Mouse (Mus musculus) yolk sac, embryonic 10.5 days (tissue): ENCODE data around the gene 2210016F16Rik.
"Not testable (repeated sequence)": the region's sequence is repeated elsewhere in the genome, so short reads cannot be mapped to it uniquely, and the experiment has no call there.

Experiments
- DNase-seq: peaks from one replicate; pipeline ENCODE4 v3.0.0-alpha.2; 2017; ENCODE audit warnings: low spot score

Gene 2210016F16Rik

GRCm38 (mm10) chr13:58384779-58385546 is at the start of gene 2210016F16Rik:
2210016F16Rik (minus strand) TSS chr13:58385225.
- peak; percentile 77 for DNase-seq

DNA sequence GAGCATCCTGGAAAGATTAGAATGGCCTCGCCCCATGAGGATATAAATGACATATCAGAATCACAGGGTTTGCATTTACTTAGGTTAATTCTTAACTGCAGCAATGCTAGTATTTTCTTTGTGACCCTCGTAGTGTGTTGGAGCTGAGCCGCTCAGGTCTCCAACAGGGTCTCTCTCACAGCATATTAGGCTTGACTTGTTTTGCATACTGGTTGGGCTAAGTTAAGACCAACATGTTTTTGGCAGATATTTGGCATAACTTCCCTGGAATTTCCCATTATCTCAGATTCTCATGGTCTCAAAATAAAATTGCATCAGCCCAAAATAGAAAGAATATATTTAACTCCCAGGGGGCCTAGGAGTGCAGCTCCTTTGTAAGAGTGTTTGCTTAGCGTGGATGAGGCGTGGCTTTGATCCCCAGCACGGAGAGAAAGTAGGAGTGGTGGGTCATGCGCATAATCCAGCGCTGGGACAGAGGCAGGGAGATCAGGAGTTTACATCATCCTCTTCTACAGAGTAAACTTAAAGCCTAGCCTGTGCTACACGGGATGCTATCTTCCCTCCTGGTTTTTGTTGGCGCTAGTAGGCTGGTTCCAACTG is 38.1 kb upstream of the 2210016F16Rik start:
- no peak for DNase-seq

GRCm38 (mm10) chr13:58422242-58422641 is 37.2 kb upstream of the 2210016F16Rik start:
- DNase-seq: no peak

DNA sequence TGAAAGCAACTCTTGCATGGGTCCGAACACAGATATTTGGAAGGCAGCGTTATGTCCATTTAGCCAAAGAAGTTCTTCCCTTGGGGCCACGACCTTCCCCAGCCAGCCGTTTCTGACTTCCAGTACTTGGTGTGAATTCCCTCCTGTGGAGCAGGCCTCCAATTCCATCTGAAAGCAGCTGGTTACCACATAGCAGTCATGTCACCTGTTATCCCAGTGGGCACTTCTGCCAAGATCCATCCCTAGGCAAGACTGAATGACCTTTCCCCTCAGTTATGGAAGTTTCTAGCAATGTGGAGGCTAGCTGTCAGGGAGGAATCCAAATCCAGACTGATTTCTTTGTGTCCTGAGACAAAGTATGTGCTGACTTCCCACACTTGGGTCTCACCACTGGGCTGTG is 36.0 kb upstream of the 2210016F16Rik start:
- DNase-seq: no peak

GRCm38 (mm10) chr13:58419266-58419665 is 34.2 kb upstream of the 2210016F16Rik start:
- no peak for DNase-seq

DNA sequence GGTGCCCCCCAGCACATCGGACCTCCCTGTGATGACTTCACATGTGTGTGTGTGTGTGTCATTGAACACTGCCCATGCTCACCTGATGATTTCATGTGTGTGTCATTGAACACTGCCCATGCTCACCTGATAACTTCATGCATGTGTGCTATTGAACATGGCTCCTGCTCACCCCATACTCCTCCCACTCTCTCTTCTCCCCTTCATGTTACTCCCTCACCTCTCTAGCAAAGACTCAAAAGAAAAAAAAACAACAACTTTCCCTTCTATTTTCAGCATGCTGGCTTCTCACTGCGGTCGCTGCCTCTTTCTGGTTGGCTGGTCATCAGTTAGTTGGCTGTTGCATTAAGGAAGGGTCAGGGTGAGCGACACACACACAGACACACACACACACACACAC is 33.6 kb upstream of the 2210016F16Rik start:
- DNase-seq: no peak

GRCm38 (mm10) chr13:58415838-58416237 is 30.8 kb upstream of the 2210016F16Rik start:
- DNase-seq: no peak

DNA sequence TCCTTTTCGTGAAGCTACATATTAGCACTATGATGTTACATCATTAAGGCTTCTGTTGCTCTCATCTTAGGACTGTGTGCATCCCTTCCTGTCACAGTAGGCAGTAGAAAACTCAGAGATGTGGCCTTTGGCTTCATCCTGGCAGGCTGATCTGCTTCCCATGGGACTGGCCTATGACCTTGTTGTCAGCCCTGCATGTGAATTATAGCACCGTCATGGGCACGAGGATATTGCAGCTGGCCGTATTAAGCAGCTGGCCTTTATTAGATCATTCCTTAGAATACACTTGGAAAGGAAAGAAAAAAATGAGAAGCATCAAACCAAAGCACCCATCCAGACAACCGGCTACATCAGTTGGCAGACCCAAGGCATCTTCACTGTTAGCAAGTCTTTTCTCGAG is 30.3 kb upstream of the 2210016F16Rik start:
- DNase-seq: no peak

DNA sequence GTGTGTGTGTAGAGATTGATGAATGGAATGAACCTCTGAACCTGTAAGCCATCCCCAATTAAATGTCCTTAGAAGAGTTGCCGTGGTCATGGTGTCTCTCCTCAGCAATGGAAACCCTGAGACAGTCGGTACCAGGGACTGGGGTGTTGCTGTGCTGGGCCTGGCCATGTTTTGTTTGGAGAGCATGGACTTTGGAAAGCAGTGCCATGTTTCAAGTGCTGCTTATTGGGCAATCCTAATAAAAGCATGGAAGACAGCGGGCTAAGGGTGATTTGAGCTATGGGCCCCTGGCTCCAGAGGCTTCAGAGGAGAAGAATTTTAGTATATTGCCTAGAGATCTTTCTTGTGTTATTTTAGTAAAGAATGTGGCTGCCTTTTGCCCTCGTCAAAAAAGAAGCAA is 26.0 kb upstream of the 2210016F16Rik start:
- no peak for DNase-seq

DNA sequence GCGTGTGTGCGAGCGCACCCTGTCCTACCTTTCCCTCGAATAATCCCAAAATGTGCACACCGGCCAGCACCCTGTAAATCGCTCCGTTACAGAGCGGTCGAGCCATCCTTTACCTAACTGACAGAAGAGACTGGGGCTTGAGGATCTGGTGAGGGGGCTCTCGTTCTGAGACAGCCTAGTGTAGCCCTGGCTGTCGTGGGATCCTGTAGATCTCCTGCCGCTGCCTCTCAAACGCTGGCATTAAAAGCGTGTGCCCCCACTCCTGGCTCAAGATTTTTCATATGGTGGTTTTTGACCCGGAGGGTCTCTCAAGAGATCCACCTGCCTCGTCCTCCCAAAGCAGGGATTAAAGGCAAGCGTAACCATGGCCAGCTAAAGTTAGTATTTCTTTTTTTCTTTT is 18.2 kb upstream of the 2210016F16Rik start, which contains the start of gene Hnrnpk:
TSS of gene Hnrnpk (minus strand) at position 101 of the 400 bp plus-strand sequence.
- DNase-seq: not testable (repeated sequence)

DNA sequence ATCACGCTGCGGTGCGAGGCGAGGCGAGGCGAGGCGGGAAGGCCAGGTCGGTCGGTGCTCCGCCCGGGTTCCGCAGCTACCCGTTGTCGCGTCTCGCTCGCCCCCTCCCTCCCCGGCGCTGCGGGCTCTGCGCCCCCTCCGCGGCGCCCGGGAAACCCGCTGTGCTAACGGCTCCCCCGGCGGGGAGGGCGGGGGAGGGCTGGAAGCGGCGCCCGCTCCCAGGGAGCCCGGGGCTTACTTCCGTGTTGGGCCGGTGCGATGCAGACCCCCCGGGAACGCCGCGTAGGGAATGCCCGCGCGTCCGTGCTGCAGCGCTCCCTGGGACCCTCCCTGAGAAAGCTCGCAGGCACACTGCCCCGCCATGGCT is 17.7 kb upstream of the 2210016F16Rik start:
- DNase-seq: no peak

DNA sequence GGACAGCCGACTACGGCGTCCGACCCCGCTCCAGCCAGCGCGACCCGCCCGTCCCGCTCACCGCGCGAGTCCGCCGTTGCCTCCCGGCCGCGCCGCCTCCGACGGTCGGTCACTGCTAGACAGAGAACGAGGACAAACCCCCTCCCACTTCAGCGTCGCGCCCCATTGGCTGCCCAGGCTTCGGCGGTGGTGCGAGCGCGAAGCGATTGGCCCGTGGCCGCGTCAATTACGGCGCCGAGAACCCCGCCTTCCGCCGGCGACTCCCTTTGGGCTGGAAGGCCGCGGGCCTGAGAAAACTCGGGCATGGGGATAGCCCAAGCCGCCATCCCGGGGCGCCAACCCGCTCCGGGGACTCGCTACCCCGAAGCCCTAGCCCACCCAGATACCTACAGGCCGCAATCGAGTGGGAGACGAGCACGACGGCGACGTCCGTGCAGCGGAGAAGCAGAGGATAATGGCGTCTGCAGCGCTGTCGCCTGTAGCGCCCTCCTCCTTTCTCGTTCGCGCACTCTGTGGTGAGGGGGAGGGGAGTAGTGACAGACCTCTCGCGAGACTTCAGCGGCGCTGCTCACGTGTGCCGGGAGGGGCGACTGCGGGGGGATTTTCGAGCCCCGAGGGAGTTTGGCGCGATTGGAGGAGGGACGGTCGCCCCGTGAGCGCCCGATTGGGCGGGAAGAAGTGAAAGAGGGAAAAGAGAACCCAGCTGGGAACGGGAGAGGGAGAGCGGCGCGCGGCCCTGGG is 17.1 kb upstream of the 2210016F16Rik start, which contains the start of gene Rmi1:
TSS of gene Rmi1 (plus strand) at position 246 of the 741 bp plus-strand sequence.
- DNase-seq: peak; percentile 98

- DNase-seq: peak; percentile 78
Measured at GRCm38 (mm10) chr13:58401135-58402002, 16.3 kb upstream of the 2210016F16Rik start.

- DNase-seq: no peak
Measured at GRCm38 (mm10) chr13:58400576-58400975, 15.6 kb upstream of the 2210016F16Rik start.

- no peak for DNase-seq
Measured at GRCm38 (mm10) chr13:58397651-58398050, 12.6 kb upstream of the 2210016F16Rik start.

DNA sequence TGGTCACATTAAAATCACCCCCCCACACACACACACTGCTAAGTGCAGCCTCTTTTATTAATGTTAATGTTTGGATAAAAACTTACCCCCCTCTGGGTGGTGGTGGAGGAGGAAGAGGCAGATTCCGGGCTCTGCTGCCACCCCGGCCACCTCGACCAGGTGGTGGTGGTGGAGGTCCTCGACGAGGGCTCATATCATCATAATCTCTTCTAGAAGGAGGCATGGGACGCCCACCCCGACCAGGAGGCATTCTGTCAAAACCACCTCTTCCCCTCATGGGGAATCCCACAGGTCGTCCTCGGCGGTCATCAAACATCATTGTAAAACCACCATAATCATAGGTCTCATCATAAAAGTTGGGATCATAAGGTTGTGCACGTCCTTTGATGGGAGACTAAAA is 9.4 kb upstream of the 2210016F16Rik start:
- not testable (repeated sequence) for DNase-seq

DNA sequence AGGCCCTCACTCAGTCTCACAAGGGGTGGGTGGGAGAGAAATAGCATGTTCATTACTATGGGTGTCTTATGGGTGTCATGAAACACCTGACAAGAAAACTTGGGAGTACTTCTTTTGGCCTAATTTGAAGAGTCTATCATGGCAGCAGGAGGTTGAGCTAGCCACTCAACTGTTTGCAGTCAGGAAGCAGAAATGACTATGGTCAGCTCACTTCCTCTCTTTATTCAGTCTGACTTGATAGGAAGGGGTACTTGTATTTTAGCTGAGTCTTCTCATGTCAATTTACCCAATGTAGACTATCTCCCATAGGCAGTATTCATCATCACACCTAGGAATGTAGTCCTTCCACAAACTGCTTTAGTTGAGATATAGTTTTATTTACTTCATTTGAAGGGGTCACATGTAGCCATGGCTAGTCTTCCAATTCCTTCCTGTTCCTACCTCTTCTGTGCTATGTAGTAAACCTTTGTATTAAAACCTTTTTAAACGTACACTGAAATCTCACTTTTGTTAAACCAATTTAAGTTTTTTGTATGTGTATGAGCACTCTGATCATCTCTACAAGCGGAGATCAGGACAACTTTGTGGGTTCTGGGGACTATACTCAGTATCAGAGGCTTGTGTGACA is 4.4 kb upstream of the 2210016F16Rik start:
- no peak for DNase-seq

DNA sequence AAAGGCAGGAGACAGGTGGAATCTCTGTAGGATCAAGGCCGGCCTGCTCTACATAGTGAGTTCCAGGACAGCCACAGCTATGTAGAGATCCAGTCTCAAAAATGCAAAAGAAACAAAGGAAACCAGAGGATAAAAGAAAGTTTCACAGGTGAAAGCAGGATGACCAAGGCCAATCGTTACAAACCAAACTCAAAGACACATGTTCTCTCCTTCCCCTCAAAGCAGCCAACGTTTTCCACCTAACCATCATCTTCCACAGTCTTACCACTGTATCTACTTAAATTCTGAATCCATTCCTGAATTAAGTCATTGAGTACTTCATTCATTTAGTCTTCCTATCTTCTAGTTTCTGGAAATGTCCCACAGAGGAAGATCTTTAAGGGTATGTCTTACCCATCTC is 3.4 kb upstream of the 2210016F16Rik start:
- no peak for DNase-seq

- DNase-seq: peak; percentile 64
Measured at GRCm38 (mm10) chr13:58387948-58388347, 2.9 kb upstream of the 2210016F16Rik start.

DNA sequence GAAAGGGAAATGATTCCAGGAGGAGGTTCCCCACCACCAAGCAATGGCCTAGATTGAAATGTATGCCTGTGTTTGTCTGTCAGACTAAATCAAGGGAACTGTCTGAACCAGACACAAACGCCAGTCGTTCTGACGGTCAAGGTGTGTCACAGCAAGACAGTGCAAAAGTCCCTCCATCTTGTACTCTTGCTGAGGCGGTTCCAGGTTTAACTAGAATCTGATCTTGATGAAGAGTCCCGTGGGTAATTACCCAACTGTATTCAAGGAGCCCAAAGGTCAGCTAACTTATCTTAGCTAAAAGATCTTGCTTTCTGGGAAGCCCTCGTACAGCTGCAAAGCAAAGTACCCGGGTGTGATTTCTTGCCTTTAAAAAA is 509 bp upstream of the 2210016F16Rik start:
- DNase-seq: peak; percentile 55

GRCm38 (mm10) chr13:58384371-58384770 is 654 bp downstream of the 2210016F16Rik start:
- DNase-seq: no peak

DNA sequence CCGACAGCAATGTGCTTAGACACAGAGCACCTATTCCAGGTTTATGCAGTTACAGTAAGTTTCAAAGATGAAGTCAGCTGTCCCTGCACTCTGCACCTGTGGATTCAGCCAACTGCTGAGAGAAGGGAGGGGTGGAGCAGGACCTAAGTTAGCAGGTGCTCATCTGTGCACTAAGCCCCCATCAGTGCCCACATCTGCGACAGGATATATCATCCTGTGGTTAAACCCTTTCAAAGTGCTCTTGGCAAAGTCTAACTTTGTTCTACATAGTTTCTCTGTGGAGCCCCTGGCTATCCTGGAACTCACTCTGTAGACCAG is 11.9 kb downstream of the 2210016F16Rik start:
- no peak for DNase-seq
